ENCODE assay signal across 14 mouse cellular contexts in the genomic region with DNA sequence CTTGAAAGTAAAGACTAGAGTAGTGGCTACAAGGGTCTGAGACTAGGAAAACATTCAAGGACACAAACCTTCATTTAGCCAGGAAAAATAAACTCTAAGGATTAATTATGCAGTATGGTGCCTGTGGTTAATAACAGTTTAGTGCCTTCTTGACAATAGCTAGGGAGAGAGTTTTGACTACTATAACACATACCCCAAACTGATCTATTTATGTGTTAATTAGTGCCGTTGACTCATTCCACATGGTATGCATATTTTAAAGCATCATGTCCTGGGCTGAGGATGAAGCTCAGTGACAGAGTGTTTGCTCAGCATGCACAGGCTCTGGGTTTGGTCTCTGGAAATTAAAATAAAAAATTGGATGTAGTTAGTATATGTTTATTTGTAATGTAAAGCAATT.
"Had no signal": no experiment of that assay in that cellular context is flagged by ENCODE, and none has a peak within 500 bp of the region (broad histone marks: within the 10 kb centered on the region; RNA-seq: fewer than 3 reads in every experiment).

No protein-coding gene starts in this region.

- H3K27me3 ChIP-seq: liver, embryonic 15.5 days; megakaryocyte, embryonic 14.5 days had no signal

- H3K4me2 ChIP-seq: liver, embryonic 11.5 days; liver, embryonic 15.5 days; midbrain, embryonic 11.5 days had no signal

- H3K9me3 ChIP-seq: limb, embryonic 10.5 days; liver, embryonic 15.5 days had no signal

- H3K4me1 ChIP-seq: limb, embryonic 10.5 days; liver, embryonic 15.5 days; megakaryocyte, embryonic 14.5 days had no signal

- H3K27ac ChIP-seq: layer of hippocampus, adult 2 months; limb, embryonic 10.5 days; liver, embryonic 15.5 days; macrophage; stomach, postnatal 0 days had no signal

- DNase-seq: kidney, postnatal 10 days; kidney, postnatal 4 days; lung, adult 2 months; lung, postnatal 14 days; right cerebral cortex, postnatal 25 days; thymus, postnatal 4 days had no signal

- H3K9ac ChIP-seq: liver, embryonic 15.5 days had no signal

- H3K4me3 ChIP-seq: layer of hippocampus, adult 2 months; limb, embryonic 10.5 days; liver, embryonic 15.5 days; megakaryocyte, embryonic 14.5 days had no signal

- H3K36me3 ChIP-seq: limb, embryonic 10.5 days; liver, embryonic 15.5 days had no signal
